Mouse (Mus musculus): ENCODE measurements at regions not wholly inside any gene's neighbourhood (a gene's known extent, or its start where the extent isn't known, plus 50 kb on each side); places are given as distances from the start of the nearest gene placed in this dataset.

GRCm38 (mm10) chr10:38288689-38289283 is 532.8 kb downstream of the Rfpl4b start:
- DNase-seq (ENCODE audit: low spot score in 2 of 2), result no peak

- DNase-seq (ENCODE audit: low spot score in 2 of 2), result no peak
These were observed 552.4 kb downstream of the Rfpl4b start for GRCm38 (mm10) chr10:38269136-38269535.

GRCm38 (mm10) chr10:38265564-38265963 is 556.0 kb downstream of the Rfpl4b start:
- DNase-seq (ENCODE audit: low spot score in 2 of 2), result no peak

GRCm38 (mm10) chr10:38246821-38247220 is 574.8 kb downstream of the Rfpl4b start:
- DNase-seq (ENCODE audit: low spot score in 2 of 2), result no peak

All from gastrocnemius, postnatal 4 days (tissue).